Mouse (Mus musculus) spleen, adult 2 months (tissue): Measurements from ENCODE around the gene Ereg. TPM values are rescaled to one million over a fixed set of nuclear protein-coding genes. Genes with fewer than 3 reads are reported as not detected.

ENCODE experiments used
- DNase-seq, 2 experiments: peaks; one replicate each; pipeline versions ENCODE4 v3.0.0 to v3.0.0-alpha.2; 2012 to 2021; ENCODE audit warnings: low spot score in 2 of 2, low read depth in 1 of 2
- H3K27ac ChIP-seq: fragments of 200-500 bp; 2 replicates; pipeline ENCODE4 v1.5.1; 2012; ENCODE audit warnings: low read length, inconsistent platforms; ENCODE audit not compliant: insufficient read depth
- H3K27me3 ChIP-seq: fragments of 200-500 bp; 2 replicates; pipeline ENCODE4 v1.6.1; 2012; ENCODE audit warnings: mild to moderate bottlenecking, moderate library complexity, low read length, inconsistent platforms; ENCODE audit not compliant: control insufficient read depth, insufficient read depth
- H3K36me3 ChIP-seq: fragments of 200-500 bp; 2 replicates; pipeline ENCODE4 v1.6.1; 2012; ENCODE audit warnings: mild to moderate bottlenecking, low read length, inconsistent platforms; ENCODE audit not compliant: control insufficient read depth, insufficient read depth
- H3K4me1 ChIP-seq: fragments of 200-500 bp; 2 replicates; pipeline ENCODE4 v1.6.1; 2011; ENCODE audit warnings: inconsistent platforms; ENCODE audit not compliant: control insufficient read depth, insufficient read depth, insufficient read length
- H3K4me3 ChIP-seq: fragments of 200-500 bp; 2 replicates; pipeline ENCODE4 v1.5.1; 2011; ENCODE audit warnings: mild to moderate bottlenecking, inconsistent platforms; ENCODE audit not compliant: insufficient read depth, insufficient read length; ENCODE audit errors: extremely low read depth
- CTCF ChIP-seq: fragments of 200-500 bp; IDR thresholded peaks from 2 replicates; pipeline ENCODE4 v1.5.1; 2011; ENCODE audit warnings: mild to moderate bottlenecking, inconsistent platforms; ENCODE audit not compliant: insufficient read depth, insufficient read length, insufficient replicate concordance; ENCODE audit errors: extremely low read depth
- POLR2A ChIP-seq: fragments of 200-500 bp; IDR thresholded peaks from 2 replicates; pipeline ENCODE4 v1.6.1; 2011; ENCODE audit warnings: low read depth, low read length, inconsistent platforms
- WGBS: fragments of 180-500 bp; shearing (Covaris S2); methylation state at CpG from one replicate; pipeline ENCODE4 v1.1.7; 2018; 5-methylcytosine and 5-hydroxymethylcytosine counted together
- polyA plus RNA-seq: library from polyadenylated mRNA; depleted of rRNA; stranded (reverse); fragments of >200 nt; gene quantifications from 2 replicates; pipeline ENCODE4 v1.2.3, GENCODE M21; 2012; rRNA removed

Gene Ereg
- 0.02 TPM in 1 of 2 replicates, not detected in the other for polyA plus RNA-seq

DNA sequence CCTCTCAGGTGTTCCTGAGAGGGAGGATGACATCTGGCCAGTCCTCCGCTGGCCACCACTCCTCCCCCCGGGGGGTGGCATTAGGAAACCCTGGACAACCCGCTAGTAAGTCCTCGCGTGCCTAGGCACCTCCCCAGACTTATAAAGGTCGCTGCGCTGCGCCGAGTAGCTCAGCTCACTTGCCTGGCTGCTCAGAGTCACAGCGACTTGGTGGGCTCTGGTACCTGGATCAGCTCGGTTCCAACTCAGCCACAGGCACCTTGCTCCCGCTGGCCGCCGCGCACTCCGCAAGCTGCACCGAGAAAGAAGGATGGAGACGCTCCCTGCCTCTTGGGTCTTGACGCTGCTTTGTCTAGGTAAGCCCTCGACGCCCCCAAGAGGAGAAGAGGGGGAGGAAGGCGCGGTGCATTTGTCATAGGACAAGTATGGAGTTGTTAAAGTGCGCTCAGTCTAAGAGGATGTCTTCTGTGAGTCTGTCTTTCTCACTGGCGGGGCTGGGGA lies at the start of gene Ereg:
Gene Ereg, plus strand, starts transcription at position 173 of the 501 bp plus-strand sequence.
- H3K4me1 ChIP-seq = no peaks in the 10 kb centered on the region
- H3K27ac ChIP-seq = no peak within 1 kb of the TSS
- WGBS = 6% methylated on average over 25 of the region's 25 CpGs
- H3K27me3 ChIP-seq = peaks cover 3% of the 10 kb centered on the region
- DNase-seq = no peak
- no peaks in the 10 kb centered on the region for H3K36me3 ChIP-seq
- H3K4me3 ChIP-seq = no peak within 1 kb of the TSS
- TF ChIP-seq POLR2A (no peak), CTCF (no peak)

DNA sequence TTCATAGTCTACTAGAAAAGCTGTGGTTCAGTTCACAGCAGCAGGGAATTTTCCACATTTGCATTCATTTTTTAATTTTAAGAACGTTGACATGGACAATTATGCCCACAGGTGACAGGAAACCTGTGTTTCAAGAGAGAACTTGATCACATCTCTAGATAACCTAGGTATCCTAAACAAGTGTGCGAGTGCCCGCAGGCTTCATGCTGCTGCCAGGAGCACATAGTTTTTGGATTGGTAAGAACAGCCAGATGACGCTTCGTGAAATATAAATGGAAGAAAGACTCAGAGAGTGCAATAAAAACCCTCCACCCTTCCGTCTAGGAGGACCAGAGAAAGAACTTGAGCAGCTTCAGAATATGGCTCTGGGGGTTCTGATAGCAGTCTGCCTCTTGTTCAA lies 47.3 kb upstream of the Ereg start, which contains the start of gene Epgn:
Gene Epgn, plus strand, starts transcription at position 301 of the 400 bp plus-strand sequence.
- Histone ChIP-seq H3K4me1 (no peaks in the 10 kb centered on the region), H3K36me3 (no peaks in the 10 kb centered on the region), H3K27me3 (no peaks in the 10 kb centered on the region), H3K4me3 (no peak within 1 kb of the TSS), H3K27ac (no peak within 1 kb of the TSS)
- TF ChIP-seq CTCF = no peak
- no peak for TF ChIP-seq POLR2A
- 86% methylated on average over 6 of the region's 6 CpGs for WGBS
- no peak for DNase-seq

DNA sequence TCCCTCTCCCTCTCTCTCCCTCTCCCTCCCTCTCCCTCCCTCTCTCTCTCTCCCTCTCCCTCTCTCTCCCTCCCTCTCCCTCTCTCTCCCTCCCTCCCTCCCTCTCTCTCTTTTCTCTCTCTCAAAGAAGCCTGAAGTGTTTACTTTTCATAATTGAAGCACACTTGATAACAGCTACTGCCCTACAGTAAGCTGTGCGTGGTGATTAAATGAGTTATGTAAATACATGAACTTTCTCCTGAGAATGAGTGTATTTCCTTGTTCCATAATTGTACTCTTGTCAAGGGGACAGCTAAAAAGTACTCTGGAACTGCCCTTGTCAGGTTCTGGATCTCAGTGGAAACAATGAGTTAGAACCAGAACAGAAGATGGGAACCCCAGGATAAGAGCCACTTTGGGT lies 46.6 kb upstream of the Ereg start:
- H3K36me3 ChIP-seq = no peaks in the 10 kb centered on the region
- 72% methylated on average over 1 of the region's 1 CpGs for WGBS
- no peaks in the 10 kb centered on the region for H3K4me1 ChIP-seq
- TF ChIP-seq POLR2A = no peak
- no peak overlapping the region for H3K4me3 ChIP-seq
- no peaks in the 10 kb centered on the region for H3K27me3 ChIP-seq
- H3K27ac ChIP-seq = no peak overlapping the region
- DNase-seq = no peak

DNA sequence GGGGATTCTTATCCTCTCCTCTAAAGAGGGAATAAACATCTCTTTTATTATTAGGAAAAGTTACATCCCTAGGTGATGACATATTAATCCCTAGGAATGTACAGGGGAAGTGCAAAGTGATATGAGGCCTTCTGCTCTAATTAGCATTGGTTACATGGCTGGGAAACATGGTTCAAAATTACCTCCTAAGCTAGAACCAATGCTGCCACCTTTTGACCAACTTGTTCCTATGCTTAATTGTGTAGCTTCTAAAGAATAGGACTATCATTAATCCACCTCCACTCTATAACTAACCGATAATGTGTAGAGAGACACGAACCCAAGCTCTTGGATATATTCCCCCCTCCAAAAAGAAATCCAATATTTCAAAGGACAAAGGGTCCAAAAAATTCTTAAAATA lies 43.8 kb upstream of the Ereg start:
- Histone ChIP-seq H3K36me3 (no peaks in the 10 kb centered on the region), H3K4me3 (no peak overlapping the region), H3K4me1 (no peaks in the 10 kb centered on the region), H3K27me3 (no peaks in the 10 kb centered on the region), H3K27ac (no peak overlapping the region)
- no peak for TF ChIP-seq CTCF
- no peak for TF ChIP-seq POLR2A
- DNase-seq = no peak
- 83% methylated on average over 2 of the region's 2 CpGs for WGBS

DNA sequence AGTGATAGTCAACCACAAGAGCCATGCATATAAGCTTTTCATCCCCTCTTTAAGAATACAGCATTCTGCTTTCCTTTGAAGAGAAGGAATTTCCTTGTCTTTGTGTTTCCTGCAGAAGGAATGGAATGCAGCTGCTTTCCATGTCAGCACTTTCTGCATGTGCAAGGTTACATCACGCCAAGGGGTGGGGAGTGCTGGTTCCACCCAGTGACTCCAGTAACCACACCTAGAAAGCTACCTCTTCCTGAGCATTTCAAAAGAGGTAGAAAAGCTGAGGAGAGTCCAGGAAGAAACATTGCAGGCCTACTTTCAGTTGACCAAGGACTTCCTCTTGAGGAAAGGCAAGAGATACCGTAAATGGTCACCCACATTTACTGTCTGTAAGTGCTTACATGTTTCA lies 39.1 kb upstream of the Ereg start:
- H3K4me3 ChIP-seq = no peak overlapping the region
- no peak for DNase-seq
- no peaks in the 10 kb centered on the region for H3K27me3 ChIP-seq
- no peaks in the 10 kb centered on the region for H3K4me1 ChIP-seq
- TF ChIP-seq POLR2A (no peak), CTCF (no peak)
- H3K36me3 ChIP-seq = no peaks in the 10 kb centered on the region
- 41% methylated on average over 2 of the region's 2 CpGs for WGBS
- H3K27ac ChIP-seq = no peak overlapping the region

DNA sequence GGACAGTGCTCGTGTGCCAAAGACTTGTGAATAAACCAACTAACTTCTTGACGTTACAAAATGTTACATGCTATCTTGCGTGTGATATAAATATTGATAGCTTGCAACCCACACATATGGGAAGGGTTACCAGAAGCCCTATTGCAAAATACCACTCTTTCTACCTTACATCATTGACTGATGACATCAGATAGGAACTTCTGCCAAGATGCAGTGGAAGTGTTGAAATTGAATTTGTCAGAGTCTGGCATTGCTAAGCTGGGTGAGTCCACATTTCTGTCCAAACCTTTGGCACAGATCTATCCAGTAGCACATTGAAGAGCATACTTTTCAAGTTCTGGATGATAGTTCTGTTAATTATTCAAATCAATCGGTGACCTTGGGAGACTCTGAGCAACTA lies 37.8 kb upstream of the Ereg start:
- Histone ChIP-seq H3K36me3 (no peaks in the 10 kb centered on the region), H3K4me3 (no peak overlapping the region), H3K27me3 (no peaks in the 10 kb centered on the region), H3K27ac (no peak overlapping the region), H3K4me1 (no peaks in the 10 kb centered on the region)
- DNase-seq = no peak
- WGBS = 88% methylated on average over 4 of the region's 4 CpGs
- TF ChIP-seq CTCF (no peak), POLR2A (no peak)

DNA sequence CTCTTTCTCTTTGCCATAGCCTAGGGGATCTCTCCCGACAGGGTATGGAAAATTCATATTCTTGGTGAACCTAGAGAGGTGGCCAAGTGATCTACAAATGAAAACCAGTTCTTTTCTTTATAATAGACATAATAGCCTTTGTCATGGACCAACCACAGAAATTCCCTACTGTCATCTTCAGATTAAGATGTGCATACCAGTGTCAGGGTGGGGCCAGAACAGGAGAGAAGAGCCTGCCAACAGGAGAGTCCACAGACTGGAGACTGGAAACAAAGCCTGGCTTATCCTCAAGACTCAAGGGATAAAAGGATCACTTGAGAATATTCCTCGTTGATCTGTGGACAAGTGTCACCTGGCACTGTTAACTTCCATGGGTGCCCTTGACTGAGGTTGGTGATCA lies 36.7 kb upstream of the Ereg start:
- Histone ChIP-seq H3K36me3 (no peaks in the 10 kb centered on the region), H3K27me3 (no peaks in the 10 kb centered on the region), H3K27ac (no peak overlapping the region), H3K4me1 (no peaks in the 10 kb centered on the region), H3K4me3 (no peak overlapping the region)
- DNase-seq = no peak
- WGBS = 78% methylated on average over 2 of the region's 2 CpGs
- TF ChIP-seq CTCF = no peak
- no peak for TF ChIP-seq POLR2A
